Mouse (Mus musculus) E14TG2a.4 (cell line): Measurements from ENCODE around the gene Trim56.

Experiments
- H3K27me3 ChIP-seq: 2 replicates; pipeline ENCODE4 v1.6.1; 2014; ENCODE audit warnings: low read length, control low read depth; ENCODE audit not compliant: insufficient read depth
- H3K36me3 ChIP-seq: 2 replicates; pipeline ENCODE4 v1.6.1; 2014; ENCODE audit warnings: low read length, control low read depth; ENCODE audit not compliant: insufficient read depth
- H3K4me1 ChIP-seq: replicated peaks from 2 replicates; pipeline ENCODE4 v1.6.1; 2014; ENCODE audit warnings: low read depth, low read length, control low read depth
- H3K4me3 ChIP-seq: replicated peaks from 2 replicates; pipeline ENCODE4 v1.5.1; 2014; ENCODE audit warnings: mild to moderate bottlenecking, low read length
- H3K9me3 ChIP-seq: 2 replicates; pipeline ENCODE4 v1.6.1; 2014; ENCODE audit warnings: low read length, control low read depth
- CTCF ChIP-seq: conservative IDR thresholded peaks from 2 replicates; pipeline ENCODE4 v1.5.1; 2014; ENCODE audit warnings: low read length
- NANOG ChIP-seq: IDR thresholded peaks from 2 replicates; pipeline ENCODE4 v1.6.1; 2014; ENCODE audit warnings: borderline replicate concordance, low read length, mixed read lengths
- POU5F1 ChIP-seq: IDR thresholded peaks from 2 replicates; pipeline ENCODE4 v1.6.1; 2014; ENCODE audit warnings: low read length, borderline replicate concordance

Trim56 gene

DNA sequence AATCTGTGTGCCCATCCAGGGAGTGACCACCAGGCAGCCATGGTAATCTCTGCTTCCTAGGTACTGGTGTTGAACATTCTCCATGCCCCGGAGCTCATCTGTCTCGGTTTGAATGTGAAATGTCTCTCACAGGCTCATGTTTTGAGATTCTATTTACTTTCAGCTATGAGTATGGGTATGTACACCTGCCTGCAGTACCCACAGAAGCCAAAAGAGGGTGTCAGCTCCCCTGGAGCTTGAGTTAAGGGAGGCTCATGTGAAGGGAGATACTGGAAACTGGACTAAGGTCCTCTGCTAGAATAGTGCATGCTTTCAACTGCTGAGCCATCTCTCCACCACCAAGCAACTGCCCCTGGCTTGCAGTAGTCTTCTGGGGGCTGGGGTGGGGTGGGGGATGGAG lies 12.0 kb downstream of the Trim56 start:
- TF ChIP-seq CTCF (peak; percentile 62), POU5F1 (no peak), NANOG (no peak)
- Histone ChIP-seq H3K4me1 (peaks cover 30% of the 10 kb centered on the region), H3K27me3 (peaks cover 14% of the 10 kb centered on the region), H3K4me3 (no peak overlapping the region), H3K36me3 (no peaks in the 10 kb centered on the region), H3K9me3 (no peaks in the 10 kb centered on the region)

DNA sequence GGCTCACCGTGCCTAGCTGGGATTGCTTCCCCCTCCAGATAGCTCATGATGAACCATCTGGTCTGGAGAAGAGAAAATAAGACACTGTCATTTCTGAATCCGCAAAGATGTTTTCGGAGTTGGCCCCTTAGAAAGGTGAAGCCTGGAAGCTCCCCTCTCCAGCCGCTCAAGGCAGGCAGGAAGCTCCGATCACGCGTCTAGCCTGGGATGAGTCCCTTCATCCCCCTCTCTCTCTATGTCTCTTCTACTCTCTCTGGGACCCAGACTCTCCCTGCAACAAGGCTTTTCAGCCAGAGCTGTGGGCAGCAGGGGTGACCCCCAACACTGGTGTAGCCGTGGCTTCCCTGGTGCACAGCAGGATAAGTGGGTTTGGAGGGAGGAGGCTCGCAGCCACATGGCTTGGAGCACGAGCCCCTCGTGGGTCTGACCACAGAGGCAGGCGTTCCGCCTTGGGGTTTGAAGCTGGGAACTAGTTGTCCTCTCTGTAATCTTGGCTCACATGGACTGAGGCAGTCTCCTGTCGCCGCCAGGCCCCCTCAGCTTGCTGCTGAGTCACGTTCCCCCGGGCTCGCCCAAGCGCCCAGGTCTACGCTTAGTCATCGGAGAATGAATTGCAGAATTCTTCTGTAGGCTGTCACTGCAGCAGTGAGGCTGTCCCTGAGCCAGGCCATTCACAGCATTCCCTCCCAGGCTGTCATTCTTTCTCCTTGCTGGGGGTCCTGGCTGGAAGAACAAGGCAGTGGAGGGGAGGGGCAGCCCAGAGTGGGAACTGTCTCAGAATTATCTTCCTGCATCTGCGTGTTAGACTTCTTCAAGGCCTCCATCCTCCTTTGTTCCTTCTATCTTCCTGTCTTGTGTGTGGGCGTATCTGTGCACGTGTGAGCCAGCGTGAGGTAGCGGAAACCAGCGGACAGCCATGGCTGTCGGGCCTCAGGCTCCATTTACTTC lies 13.2 kb downstream of the Trim56 start:
- no peaks in the 10 kb centered on the region for H3K9me3 ChIP-seq
- peak overlapping the region; percentile 65 for H3K4me3 ChIP-seq
- TF ChIP-seq CTCF, result no peak
- no peak for TF ChIP-seq NANOG
- TF ChIP-seq POU5F1, result no peak
- H3K4me1 ChIP-seq, result peaks cover 30% of the 10 kb centered on the region
- H3K27me3 ChIP-seq, result peaks cover 14% of the 10 kb centered on the region
- no peaks in the 10 kb centered on the region for H3K36me3 ChIP-seq

DNA sequence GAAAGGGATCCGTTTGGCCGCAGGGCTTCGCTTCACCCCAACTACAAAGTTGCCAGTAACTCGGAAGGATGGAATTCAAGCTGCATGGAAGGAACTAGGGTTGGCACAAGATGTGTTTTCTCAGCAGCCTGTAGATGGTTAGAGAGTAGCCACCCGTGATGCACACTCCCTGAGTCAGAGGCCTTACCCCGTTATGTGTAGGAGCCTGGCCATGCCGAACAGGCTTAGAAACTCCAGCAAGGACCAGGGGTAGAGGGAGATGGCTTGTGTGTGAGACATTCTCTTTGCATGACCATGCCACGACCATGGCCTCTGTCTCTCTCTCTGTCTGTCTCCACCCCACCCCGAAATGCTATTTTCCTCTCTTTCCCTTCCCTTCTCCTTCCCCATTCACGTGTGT lies 13.9 kb downstream of the Trim56 start:
- no peak for TF ChIP-seq CTCF
- no peak for TF ChIP-seq POU5F1
- TF ChIP-seq NANOG, result no peak
- no peaks in the 10 kb centered on the region for H3K36me3 ChIP-seq
- no peaks in the 10 kb centered on the region for H3K9me3 ChIP-seq
- peaks cover 30% of the 10 kb centered on the region for H3K4me1 ChIP-seq
- H3K27me3 ChIP-seq, result peaks cover 14% of the 10 kb centered on the region
- peak overlapping the region; percentile 65 for H3K4me3 ChIP-seq

DNA sequence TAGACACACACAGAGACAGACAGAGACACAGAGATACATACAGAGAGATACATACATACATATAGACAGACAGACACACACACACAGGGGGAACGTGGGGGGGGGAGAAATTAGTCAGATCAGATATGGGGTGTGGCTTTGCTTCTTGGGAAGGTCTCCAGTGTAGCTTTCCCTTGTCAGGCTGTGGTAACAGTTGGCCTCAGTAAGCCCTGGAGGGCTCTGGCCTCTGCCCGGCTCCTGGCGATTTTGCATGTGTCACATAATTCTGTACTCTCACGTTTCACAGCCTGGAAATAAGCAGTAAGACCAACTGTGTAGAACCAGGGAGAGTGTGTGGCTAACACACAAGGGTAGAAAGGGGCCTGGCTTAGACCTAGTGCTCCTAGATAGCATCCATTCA lies 15.3 kb downstream of the Trim56 start:
- Histone ChIP-seq H3K36me3 (no peaks in the 10 kb centered on the region), H3K4me1 (peaks cover 23% of the 10 kb centered on the region), H3K9me3 (no peaks in the 10 kb centered on the region), H3K27me3 (peaks cover 14% of the 10 kb centered on the region), H3K4me3 (no peak overlapping the region)
- TF ChIP-seq CTCF (no peak), POU5F1 (no peak), NANOG (no peak)

DNA sequence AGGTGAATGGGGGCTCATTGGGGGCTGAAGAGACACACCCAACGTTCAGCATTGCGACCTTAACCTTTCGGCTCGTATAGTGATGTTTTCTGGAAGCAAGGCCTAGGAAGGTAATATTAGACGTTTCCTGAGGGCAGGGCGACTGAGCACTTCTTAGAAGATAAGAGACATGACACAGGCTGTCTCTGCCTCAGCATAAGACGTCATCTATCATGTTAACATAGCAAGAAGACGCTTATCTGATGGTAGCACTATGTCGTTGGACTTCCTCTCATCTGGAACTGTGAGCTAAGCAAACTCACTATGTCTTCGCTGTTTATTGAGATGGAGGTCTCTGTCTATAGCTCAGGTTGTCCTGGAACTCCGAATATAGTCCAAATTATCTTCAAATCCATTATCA lies 17.6 kb downstream of the Trim56 start:
- TF ChIP-seq NANOG (no peak), POU5F1 (no peak), CTCF (no peak)
- peaks cover 10% of the 10 kb centered on the region; the same call in 1 of the 2 replicates for H3K27me3 ChIP-seq
- no peak overlapping the region for H3K4me3 ChIP-seq
- peaks cover 18% of the 10 kb centered on the region for H3K4me1 ChIP-seq
- H3K9me3 ChIP-seq, result no peaks in the 10 kb centered on the region
- H3K36me3 ChIP-seq, result no peaks in the 10 kb centered on the region

DNA sequence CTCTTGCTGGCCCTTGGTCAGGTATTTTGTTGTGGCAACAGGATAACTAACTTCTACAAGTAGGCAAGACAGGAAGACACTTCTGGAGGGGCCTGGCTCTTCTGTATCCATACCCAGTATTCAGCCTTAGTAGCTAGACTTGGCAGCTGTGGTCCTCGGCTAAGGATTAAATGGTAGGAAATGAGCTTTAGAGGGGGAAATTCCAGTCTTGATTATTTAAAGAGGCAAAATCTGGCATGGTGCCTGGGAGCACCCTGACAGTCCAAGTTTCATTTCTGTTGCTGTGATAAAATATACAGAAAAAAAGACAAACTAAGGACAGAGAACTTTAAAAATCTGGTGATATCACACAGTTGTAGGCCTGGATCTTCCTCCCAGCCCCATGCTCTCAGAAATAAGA lies 20.0 kb downstream of the Trim56 start:
- H3K36me3 ChIP-seq, result no peaks in the 10 kb centered on the region
- no peak overlapping the region for H3K4me3 ChIP-seq
- peaks cover 3% of the 10 kb centered on the region; the same call in 1 of the 2 replicates for H3K4me1 ChIP-seq
- TF ChIP-seq POU5F1 (no peak), CTCF (no peak), NANOG (no peak)
- H3K27me3 ChIP-seq, result peaks cover 4% of the 10 kb centered on the region; the same call in 1 of the 2 replicates
- no peaks in the 10 kb centered on the region for H3K9me3 ChIP-seq

DNA sequence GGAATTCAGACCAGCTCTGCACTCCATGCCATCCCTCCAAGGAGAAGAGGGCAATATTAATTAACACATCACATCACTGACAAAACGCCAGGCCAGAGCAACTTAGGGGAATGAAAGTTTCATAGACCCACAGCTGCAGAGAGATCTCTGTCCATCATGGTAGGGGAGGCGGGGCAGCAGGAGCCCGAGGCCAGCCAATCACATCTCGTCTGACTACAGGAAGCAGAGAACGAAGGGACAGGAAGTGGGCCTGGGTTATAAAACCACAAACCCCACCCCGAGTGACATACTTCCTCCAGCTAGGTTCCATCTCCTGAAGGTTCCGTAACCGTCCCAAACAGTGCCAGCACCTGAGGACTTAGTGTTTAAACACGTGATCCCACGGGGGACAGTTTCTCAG lies 20.9 kb downstream of the Trim56 start:
- Histone ChIP-seq H3K4me3 (no peak overlapping the region), H3K9me3 (no peaks in the 10 kb centered on the region), H3K4me1 (peaks cover 3% of the 10 kb centered on the region; the same call in 1 of the 2 replicates), H3K27me3 (0 out of 2 replicates have a peak, but pooled peaks cover 4% of the 10 kb centered on the region), H3K36me3 (no peaks in the 10 kb centered on the region)
- TF ChIP-seq NANOG, result no peak
- TF ChIP-seq CTCF, result no peak
- TF ChIP-seq POU5F1, result no peak

DNA sequence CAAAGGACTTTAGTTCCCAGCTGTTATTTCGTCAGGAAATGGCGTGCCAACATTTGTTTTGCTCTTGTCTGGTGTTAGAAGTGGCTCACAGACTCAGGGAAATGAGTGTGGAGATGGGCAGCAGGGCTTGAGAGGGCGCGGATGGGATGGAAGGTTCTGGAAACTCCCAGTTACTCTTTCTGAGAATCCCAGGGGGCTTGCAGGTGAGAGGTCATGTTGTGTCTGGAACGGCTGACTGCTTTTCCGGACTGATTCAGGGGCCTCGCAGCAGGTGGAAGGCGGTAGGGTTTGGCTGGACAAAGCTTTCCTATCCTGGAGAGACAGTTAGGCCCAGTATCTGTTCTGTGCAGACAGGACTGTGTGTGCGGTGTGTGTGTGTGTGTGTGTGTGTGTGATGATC lies 22.3 kb downstream of the Trim56 start:
- Histone ChIP-seq H3K9me3 (peaks cover 5% of the 10 kb centered on the region), H3K4me1 (peaks cover 3% of the 10 kb centered on the region; the same call in 1 of the 2 replicates), H3K4me3 (no peak overlapping the region), H3K27me3 (no peaks in the 10 kb centered on the region), H3K36me3 (no peaks in the 10 kb centered on the region)
- TF ChIP-seq NANOG (no peak), CTCF (no peak), POU5F1 (no peak)

DNA sequence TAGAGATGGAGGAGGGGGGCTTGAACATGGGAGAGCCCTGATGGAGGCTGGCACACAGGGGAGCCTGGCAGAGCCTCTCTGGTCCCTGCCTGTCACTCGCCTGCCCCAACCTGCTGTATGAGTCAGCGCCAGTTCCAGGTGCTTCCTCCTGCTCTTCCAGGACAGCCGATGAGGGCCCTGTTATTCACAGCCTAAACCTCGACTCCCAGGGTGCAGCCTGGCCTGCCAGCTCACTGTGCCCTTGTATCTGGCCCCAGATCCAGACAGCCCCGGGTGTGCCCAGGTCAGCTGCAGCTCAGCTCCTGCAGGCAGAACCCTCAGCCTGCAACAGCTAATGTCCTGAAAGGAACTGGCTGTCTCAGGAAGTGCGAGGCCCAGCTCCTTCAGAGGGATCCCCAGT lies 24.4 kb downstream of the Trim56 start:
- no peak for TF ChIP-seq NANOG
- no peak for TF ChIP-seq POU5F1
- TF ChIP-seq CTCF, result no peak
- H3K27me3 ChIP-seq, result no peaks in the 10 kb centered on the region

More for the DNA sequence above, 24.4 kb downstream of the Trim56 start:
- H3K4me1 ChIP-seq, result peaks cover 3% of the 10 kb centered on the region; the same call in 1 of the 2 replicates
- H3K4me3 ChIP-seq, result no peak overlapping the region
- peaks cover 26% of the 10 kb centered on the region for H3K9me3 ChIP-seq
- H3K36me3 ChIP-seq, result no peaks in the 10 kb centered on the region
